Mouse (Mus musculus): ENCODE data around the gene Eftud2.

DNA sequence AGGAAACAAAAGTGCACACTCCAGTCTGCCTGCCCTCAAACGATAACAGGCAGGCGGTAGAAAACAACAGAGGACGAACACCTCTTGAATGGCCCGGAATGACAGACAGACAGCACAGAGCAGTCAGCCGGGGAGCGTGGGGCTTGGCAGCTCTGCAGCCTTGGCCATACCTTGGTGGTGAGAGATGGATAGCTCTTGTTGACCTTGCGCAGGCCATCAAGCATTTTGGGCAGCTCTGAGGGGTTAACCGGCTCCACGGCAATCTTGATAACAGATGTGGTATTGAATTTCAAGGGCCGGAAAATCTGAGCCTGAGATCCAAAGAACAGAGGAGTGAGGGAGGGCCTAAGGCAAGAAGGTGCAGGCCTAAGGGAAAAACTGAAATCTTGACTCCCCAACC is 34.9 kb downstream of the Eftud2 start:
- TF ChIP-seq CTCF (IDR thresholded peaks at IDR 0.05; ENCODE audit: low read depth) (no peak), EP300 (IDR thresholded peaks at IDR 0.05; ENCODE audit: low read depth) (no peak)

Measured in heart, postnatal 0 days (tissue).